Mouse (Mus musculus): ENCODE results near the gene Klkb1.

The Klkb1 gene

DNA sequence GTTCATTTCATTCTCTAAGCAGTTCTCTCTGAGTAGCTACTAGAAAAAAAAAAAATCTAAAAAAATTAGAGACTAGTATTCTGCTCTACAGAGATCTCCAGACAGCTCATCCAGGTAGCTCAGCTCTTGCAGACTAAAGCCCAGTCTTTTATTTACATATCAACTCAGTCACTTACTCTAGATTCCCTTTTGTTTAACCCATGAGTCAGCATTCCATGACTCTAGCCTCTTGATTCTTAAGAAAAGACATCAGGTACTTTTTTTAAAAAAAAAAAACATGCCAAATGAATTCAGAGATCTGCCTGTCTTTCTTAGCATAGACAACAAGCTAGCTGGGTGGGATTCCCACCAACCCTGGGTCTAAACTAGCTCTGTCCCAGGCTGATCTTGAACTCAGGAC, 26.2 kb downstream of the Klkb1 start:
- no peak for DNase-seq (ENCODE audit: low read depth)

DNA sequence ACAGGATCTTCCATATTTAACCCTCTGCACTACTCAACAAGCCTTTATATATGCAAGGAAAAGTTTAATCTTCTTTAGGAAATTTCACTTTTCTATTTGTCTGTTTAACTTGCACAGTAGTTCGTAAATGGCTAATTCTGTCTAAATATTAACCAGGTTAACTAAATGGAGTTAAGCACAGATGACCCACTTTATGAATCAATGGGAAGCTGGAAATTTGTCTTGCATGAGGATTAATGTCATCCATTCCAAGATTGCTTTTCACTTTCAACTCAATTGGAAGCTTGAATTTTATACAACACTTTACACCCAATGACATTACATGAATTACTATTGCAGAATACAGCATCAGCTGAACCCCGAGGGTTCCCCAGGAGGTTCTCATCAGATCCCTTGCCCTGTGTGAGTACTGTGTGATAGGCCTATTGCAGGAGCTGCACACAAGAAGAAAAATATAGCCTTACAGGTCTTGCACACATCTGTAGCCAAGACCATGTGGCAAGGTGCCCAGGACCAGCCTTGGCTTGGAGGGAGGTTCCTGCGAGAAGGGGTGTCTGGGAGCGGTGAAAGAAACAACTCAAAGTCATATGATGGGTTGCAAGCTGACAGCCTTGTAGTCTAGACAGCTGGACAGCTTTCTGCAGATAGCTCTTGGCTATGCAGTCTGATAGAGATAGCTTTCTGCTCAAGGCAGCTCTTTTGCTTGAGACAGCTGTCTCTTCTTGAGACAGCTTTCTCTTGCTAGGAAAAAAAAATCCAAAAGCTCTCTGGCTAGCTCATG, 26.9 kb downstream of the Klkb1 start:
- DNase-seq (ENCODE audit: low read depth) = no peak

GRCm38 (mm10) chr8:45266993-45267392, 27.7 kb downstream of the Klkb1 start:
- DNase-seq (ENCODE audit: low read depth) = no peak

DNA sequence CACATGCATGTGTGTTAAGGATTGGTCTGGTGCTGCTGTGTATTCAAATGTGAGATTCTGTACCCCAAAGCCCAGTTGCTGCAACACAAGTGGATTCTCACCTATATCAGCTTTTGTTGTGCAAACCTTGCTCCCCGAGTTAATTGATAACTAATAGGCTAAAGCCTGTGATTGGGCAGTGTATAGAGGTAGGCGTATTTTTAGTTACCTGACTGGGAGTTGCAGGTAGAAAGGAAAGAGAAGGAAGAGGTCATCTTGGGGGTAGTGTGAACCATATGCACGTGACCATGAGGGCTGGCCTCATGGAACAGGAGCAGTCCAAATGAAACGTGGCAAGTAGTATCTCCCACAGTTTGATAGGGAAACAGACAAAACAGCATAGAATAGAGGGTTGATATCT, 29.7 kb downstream of the Klkb1 start:
- no peak for DNase-seq (ENCODE audit: low read depth)

DNA sequence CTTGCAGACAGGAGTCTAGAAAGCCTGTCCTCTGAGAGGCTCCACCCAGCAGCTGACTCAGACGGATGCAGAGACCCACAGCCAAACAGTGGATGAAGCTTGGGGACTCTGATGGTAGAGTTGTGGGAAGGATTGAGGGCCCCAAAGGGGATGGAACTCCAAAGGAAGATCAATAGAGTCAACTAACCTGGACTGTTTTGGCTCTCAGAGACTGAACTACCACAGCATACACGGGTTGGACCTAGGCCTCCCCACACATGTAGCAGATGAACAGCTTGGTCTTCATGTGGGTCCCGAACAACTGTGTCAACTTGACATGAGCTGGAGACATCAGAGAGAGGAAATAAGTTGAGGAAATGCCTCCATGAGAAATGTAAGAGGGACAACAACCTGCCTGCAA, 31.8 kb downstream of the Klkb1 start:
- DNase-seq (ENCODE audit: low read depth) = no peak

DNA sequence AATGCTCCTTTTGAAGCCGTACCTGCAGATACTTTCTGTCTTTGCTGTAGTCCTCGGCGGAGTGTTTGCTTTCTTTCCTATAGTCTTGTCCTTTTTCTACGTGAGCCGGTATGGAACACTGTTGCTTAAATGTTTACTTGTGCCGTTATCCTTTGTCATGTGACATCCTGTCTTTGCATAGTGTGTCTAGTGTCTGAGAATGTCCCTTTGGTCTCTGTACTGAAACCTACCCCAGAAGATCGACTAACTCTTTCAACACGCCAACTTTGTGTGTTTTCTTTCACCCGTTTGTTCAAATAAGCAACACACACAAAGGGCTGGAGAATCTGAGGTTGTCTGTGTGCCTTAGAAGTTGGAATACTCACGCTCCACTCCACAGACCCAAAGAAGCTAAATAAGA, 32.7 kb downstream of the Klkb1 start, which contains the start of gene F11:
Gene F11, minus strand, starts transcription at position 112 of the 400 bp plus-strand sequence.
- no peak for DNase-seq (ENCODE audit: low read depth)

GRCm38 (mm10) chr8:45258421-45258820, 36.2 kb downstream of the Klkb1 start:
- no peak for DNase-seq (ENCODE audit: low read depth)

GRCm38 (mm10) chr8:45255040-45255439, 39.6 kb downstream of the Klkb1 start:
- DNase-seq (ENCODE audit: low read depth) = no peak

- no peak for DNase-seq (ENCODE audit: low read depth)
Observed at GRCm38 (mm10) chr8:45254194-45254842, 40.3 kb downstream of the Klkb1 start.

DNA sequence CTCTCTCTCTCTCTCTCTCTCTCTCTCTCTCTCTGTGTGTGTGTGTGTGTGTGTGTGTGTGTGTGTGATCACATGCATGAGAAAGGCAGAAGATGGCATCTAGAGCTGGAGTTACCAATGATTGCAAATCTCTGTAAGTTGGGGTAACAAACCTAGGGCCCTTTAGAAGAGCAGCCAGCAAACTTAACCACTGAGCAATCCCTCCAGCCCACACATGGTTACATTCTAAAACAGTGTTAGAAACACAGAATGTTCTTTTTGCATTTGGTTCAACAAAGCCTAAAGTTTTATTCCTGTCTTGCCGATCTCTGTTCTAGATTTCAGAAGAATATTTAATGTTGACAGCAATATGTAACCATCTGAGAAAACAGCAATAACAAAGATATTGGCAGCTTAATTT, 41.1 kb downstream of the Klkb1 start:
- no peak for DNase-seq (ENCODE audit: low read depth)

DNA sequence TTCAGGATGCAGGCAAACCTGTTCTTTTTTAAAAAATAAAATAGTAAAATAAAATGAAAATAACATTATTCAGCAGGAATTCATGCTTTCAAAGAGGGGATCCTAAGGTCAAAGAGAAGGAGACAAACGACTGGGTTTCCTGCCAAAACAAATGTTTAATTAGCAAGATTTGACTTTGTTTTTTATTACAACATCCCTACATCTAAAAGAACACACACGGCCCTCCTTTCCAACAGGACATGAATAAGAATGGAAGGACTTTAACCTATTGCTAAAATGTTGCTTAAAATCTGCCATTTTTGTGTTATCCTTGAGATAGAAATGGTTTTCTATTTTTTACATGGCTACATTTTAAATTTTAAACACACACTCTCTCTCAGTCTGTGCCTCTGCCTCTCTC, 41.5 kb downstream of the Klkb1 start:
- no peak for DNase-seq (ENCODE audit: low read depth)

- no peak for DNase-seq (ENCODE audit: low read depth)
Observed at GRCm38 (mm10) chr8:45246307-45246706, 48.4 kb downstream of the Klkb1 start.

GRCm38 (mm10) chr8:45239363-45239762, 55.3 kb downstream of the Klkb1 start:
- DNase-seq (ENCODE audit: low read depth) = no peak

- DNase-seq (ENCODE audit: low read depth) = no peak
Observed at GRCm38 (mm10) chr8:45238282-45238681, 56.4 kb downstream of the Klkb1 start.

DNA sequence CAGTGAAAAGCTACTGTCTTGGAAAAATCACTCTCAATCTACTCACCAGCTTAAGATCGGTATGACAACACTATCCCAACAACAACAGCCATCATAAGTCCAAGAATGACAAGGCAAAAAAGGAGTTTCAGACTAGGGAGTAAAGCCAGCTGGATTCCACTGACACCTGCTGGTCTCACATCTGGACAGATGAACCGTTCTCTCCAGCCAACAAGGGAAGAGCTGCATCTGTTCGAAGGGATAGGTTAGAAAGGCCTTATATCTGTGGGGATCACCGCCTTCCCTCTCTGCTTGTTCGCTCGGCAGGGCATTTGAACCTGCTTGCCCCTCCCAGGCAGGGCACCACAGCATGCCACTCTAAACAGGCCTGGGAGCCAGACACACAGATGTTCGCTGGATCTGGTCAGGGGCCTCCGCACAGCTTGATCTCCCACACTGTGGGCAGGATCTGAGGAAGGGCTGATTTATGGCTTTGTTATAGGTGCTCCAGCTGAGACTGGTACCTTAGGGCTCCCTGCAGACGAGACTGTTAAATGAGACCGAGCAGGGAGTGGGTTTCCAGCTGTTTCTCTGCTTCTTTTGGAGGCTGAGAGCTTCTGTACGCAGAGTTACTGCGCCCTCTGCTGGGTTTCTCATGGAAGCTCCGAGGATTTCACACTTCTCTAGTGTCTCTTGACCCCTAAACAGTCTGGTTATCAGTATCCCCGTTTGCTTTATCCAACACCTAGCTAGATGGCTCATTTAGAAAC, 58.3 kb downstream of the Klkb1 start:
- DNase-seq (ENCODE audit: low read depth) = peak; percentile 1

DNA sequence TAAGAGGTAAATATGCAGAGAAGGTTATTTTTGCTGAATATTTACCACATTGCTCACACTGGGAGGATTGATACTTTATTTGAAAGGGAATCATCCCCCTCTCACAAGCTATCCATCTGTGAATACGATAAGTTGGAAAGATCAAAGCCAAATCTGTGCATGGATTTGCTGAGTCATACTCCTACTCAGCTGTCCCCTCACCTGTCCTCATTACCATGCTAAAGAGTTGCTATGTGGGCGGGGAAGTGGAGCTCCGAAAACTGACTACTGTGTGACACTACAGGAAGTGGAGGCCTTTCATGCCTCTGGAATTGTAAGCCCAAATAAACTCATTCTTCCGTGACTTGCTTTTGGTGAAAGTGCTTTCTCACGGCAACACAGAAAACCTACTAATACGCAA, 59.4 kb downstream of the Klkb1 start:
- no peak for DNase-seq (ENCODE audit: low read depth)

DNA sequence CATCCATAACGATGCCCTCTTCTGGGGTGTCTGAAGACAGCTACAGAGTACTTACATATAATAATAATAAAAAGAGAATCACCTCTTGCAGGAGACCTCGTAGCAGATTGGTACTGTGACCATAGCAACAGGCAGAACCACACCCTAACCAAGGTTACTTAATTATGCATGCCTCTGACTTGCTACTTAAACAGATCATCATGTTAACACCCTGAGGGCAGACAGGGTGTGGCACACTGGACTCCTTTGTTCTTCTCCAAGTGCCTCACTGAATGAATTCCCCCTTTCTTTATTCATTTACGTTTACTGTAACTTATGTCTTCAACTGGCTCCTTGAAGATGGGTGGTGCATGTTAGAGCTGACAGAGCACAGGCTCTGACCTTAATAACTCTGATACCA, 61.4 kb downstream of the Klkb1 start:
- no peak for DNase-seq (ENCODE audit: low read depth)
